Mouse (Mus musculus) liver, embryonic 15.5 days (tissue): Measurements from ENCODE around the gene Ccdc107. TPM values are rescaled to one million over a fixed set of nuclear protein-coding genes. Genes with fewer than 3 reads are reported as not detected.

ENCODE experiments used
- ATAC-seq: fragments of 200-750 bp; cut with Nextera tagmentation; 2 replicates; pipeline ENCODE4 v1.8.0; 2017; ENCODE audit warnings: moderate number of reproducible peaks, mild to moderate bottlenecking, moderate library complexity; ENCODE audit not compliant: insufficient read depth
- H3K27ac ChIP-seq: fragments of 300-500 bp; sonication (generic); replicated peaks from 2 replicates; pipeline ENCODE4 v1.5.1; 2015; ENCODE audit warnings: mild to moderate bottlenecking, inconsistent platforms
- H3K27me3 ChIP-seq: fragments of 300-500 bp; sonication (generic); 2 replicates; pipeline ENCODE4 v1.6.1; 2015; ENCODE audit warnings: mild to moderate bottlenecking, inconsistent platforms
- H3K36me3 ChIP-seq: fragments of 300-500 bp; sonication (generic); replicated peaks from 2 replicates; pipeline ENCODE4 v1.6.1; 2015; ENCODE audit warnings: moderate library complexity, mild to moderate bottlenecking, inconsistent platforms
- H3K4me1 ChIP-seq: fragments of 300-500 bp; sonication (generic); replicated peaks from 2 replicates; pipeline ENCODE4 v1.6.1; 2015; ENCODE audit warnings: inconsistent platforms
- H3K4me2 ChIP-seq: fragments of 300-500 bp; sonication (generic); 2 replicates; pipeline ENCODE4 v1.6.1; 2015; ENCODE audit warnings: moderate library complexity, mild to moderate bottlenecking, inconsistent platforms
- H3K4me3 ChIP-seq: fragments of 300-500 bp; sonication (generic); replicated peaks from 2 replicates; pipeline ENCODE4 v1.5.1; 2015; ENCODE audit warnings: mild to moderate bottlenecking, inconsistent platforms
- H3K9ac ChIP-seq: fragments of 300-500 bp; sonication (generic); 2 replicates; pipeline ENCODE4 v1.6.1; 2015; ENCODE audit warnings: moderate library complexity, mild to moderate bottlenecking, inconsistent platforms
- H3K9me3 ChIP-seq: fragments of 300-500 bp; sonication (generic); replicated peaks from 2 replicates; pipeline ENCODE4 v1.6.1; 2016; ENCODE audit warnings: inconsistent platforms
- WGBS: fragments of 180-500 bp; shearing (Covaris S2); methylation state at CpG from one replicate; pipeline ENCODE4 v1.1.7; 2015; ENCODE audit warnings: mixed read lengths; ENCODE audit not compliant: insufficient replicate concordance; 5-methylcytosine and 5-hydroxymethylcytosine counted together
- polyA plus RNA-seq: library from polyadenylated mRNA; unstranded; fragments of >200 nt; fragmentation: Nextera tagmentation; extraction: Ambion mirVana; gene quantifications from 2 replicates; pipeline ENCODE4 v1.2.1, GENCODE M21; 2015

The Ccdc107 gene
- polyA plus RNA-seq, 1 experiment from 2014 or later, result 34.2 TPM

GRCm38 (mm10) chr4:43499407-43500333, 7.0 kb downstream of the Ccdc107 start, which contains the start of gene Arhgef39:
TSS of gene Arhgef39 (minus strand) at chr4:43499695.
- Histone ChIP-seq H3K27me3 (no peaks in the 10 kb centered on the region; the same call in 1 of the 2 replicates), H3K4me3 (peak within 1 kb of the TSS; percentile 87), H3K4me2 (peak within 1 kb of the TSS; percentile 86), H3K9me3 (no peaks in the 10 kb centered on the region), H3K4me1 (peaks cover 60% of the 10 kb centered on the region), H3K36me3 (peaks cover 28% of the 10 kb centered on the region), H3K9ac (peak within 1 kb of the TSS; percentile 93), H3K27ac (peak within 1 kb of the TSS; percentile 79)
- WGBS, result 7% methylated on average over 50 of the region's 50 CpGs
- ATAC-seq, result peak; percentile 85

- Histone ChIP-seq H3K27me3 (peaks cover 17% of the 10 kb centered on the region), H3K4me2 (no peak overlapping the region), H3K36me3 (no peaks in the 10 kb centered on the region), H3K4me3 (no peak overlapping the region), H3K27ac (no peak overlapping the region), H3K4me1 (peaks cover 33% of the 10 kb centered on the region), H3K9ac (no peak overlapping the region), H3K9me3 (no peaks in the 10 kb centered on the region)
- ATAC-seq, result no peak
- whole genome bisulfite sequencing, result 64% methylated on average over 2 of the region's 2 CpGs
Measured at GRCm38 (mm10) chr4:43503041-43503440, 10.3 kb downstream of the Ccdc107 start.

GRCm38 (mm10) chr4:43503506-43503905, 10.8 kb downstream of the Ccdc107 start:
- Histone ChIP-seq H3K36me3 (no peaks in the 10 kb centered on the region), H3K4me3 (no peak overlapping the region), H3K27ac (no peak overlapping the region), H3K4me1 (peaks cover 33% of the 10 kb centered on the region), H3K27me3 (peaks cover 20% of the 10 kb centered on the region), H3K9ac (no peak overlapping the region), H3K9me3 (no peaks in the 10 kb centered on the region), H3K4me2 (no peak overlapping the region)
- WGBS, result 67% methylated on average over 6 of the region's 6 CpGs
- no peak for ATAC-seq

- 18% methylated on average over 4 of the region's 4 CpGs for WGBS
- Histone ChIP-seq H3K27ac (no peak overlapping the region), H3K36me3 (no peaks in the 10 kb centered on the region), H3K9me3 (no peaks in the 10 kb centered on the region), H3K27me3 (peaks cover 20% of the 10 kb centered on the region), H3K4me1 (peaks cover 33% of the 10 kb centered on the region), H3K9ac (0 out of 2 replicates have a peak overlapping the region, but pooled peaks have one; percentile 2), H3K4me2 (no peak overlapping the region), H3K4me3 (no peak overlapping the region)
- ATAC-seq, result no peak
Measured at GRCm38 (mm10) chr4:43504269-43504668, 11.6 kb downstream of the Ccdc107 start.

- WGBS, result 74% methylated on average over 8 of the region's 8 CpGs
- no peak overlapping the region for H3K4me2 ChIP-seq
- no peaks in the 10 kb centered on the region for H3K36me3 ChIP-seq
- H3K27me3 ChIP-seq, result peaks cover 24% of the 10 kb centered on the region
- no peak for ATAC-seq
- H3K27ac ChIP-seq, result no peak overlapping the region
- no peaks in the 10 kb centered on the region for H3K9me3 ChIP-seq
- no peak overlapping the region for H3K4me3 ChIP-seq
- peaks cover 27% of the 10 kb centered on the region for H3K4me1 ChIP-seq
- H3K9ac ChIP-seq, result no peak overlapping the region
Measured at GRCm38 (mm10) chr4:43506074-43506473, 13.4 kb downstream of the Ccdc107 start.

GRCm38 (mm10) chr4:43506536-43507185, 14.0 kb downstream of the Ccdc107 start, which contains the start of gene Car9:
TSS of gene Car9 (plus strand) at chr4:43506966.
- peak within 1 kb of the TSS; percentile 80 for H3K4me2 ChIP-seq
- no peak for ATAC-seq
- H3K4me1 ChIP-seq, result peaks cover 27% of the 10 kb centered on the region
- peaks cover 24% of the 10 kb centered on the region; the same call in 1 of the 2 replicates for H3K27me3 ChIP-seq
- no peaks in the 10 kb centered on the region for H3K9me3 ChIP-seq
- 0 out of 2 replicates have a peak within 1 kb of the TSS, but pooled peaks have one; percentile 56 for H3K4me3 ChIP-seq
- no peaks in the 10 kb centered on the region for H3K36me3 ChIP-seq
- H3K9ac ChIP-seq, result no peak within 1 kb of the TSS
- WGBS, result 59% methylated on average over 9 of the region's 9 CpGs
- no peak within 1 kb of the TSS for H3K27ac ChIP-seq

GRCm38 (mm10) chr4:43507938-43508665, 15.4 kb downstream of the Ccdc107 start:
- 0 out of 2 replicates have a peak, but pooled peaks have one; percentile 8 for ATAC-seq
- no peak overlapping the region for H3K27ac ChIP-seq

GRCm38 (mm10) chr4:43508666-43508997, 15.9 kb downstream of the Ccdc107 start:
- under 1% methylated on average over 13 of the region's 13 CpGs for WGBS
- Histone ChIP-seq H3K36me3 (no peaks in the 10 kb centered on the region), H3K9ac (peak overlapping the region; percentile 51), H3K27me3 (peaks cover 24% of the 10 kb centered on the region; the same call in 1 of the 2 replicates), H3K27ac (no peak overlapping the region), H3K4me3 (peak overlapping the region; percentile 56), H3K4me1 (peaks cover 27% of the 10 kb centered on the region), H3K4me2 (peak overlapping the region; percentile 80), H3K9me3 (no peaks in the 10 kb centered on the region)
- ATAC-seq, result peak; percentile 69; the same call in 1 of the 2 replicates

More at GRCm38 (mm10) chr4:43507938-43508665, 15.4 kb downstream of the Ccdc107 start:
- H3K4me1 ChIP-seq, result peaks cover 27% of the 10 kb centered on the region
- H3K4me3 ChIP-seq, result peak overlapping the region; percentile 56
- peaks cover 24% of the 10 kb centered on the region; the same call in 1 of the 2 replicates for H3K27me3 ChIP-seq
- 5% methylated on average over 22 of the region's 22 CpGs for WGBS
- H3K4me2 ChIP-seq, result peak overlapping the region; percentile 80
- no peaks in the 10 kb centered on the region for H3K36me3 ChIP-seq
- no peaks in the 10 kb centered on the region for H3K9me3 ChIP-seq
- peak overlapping the region; percentile 51 for H3K9ac ChIP-seq

GRCm38 (mm10) chr4:43509109-43509508, 16.4 kb downstream of the Ccdc107 start:
- WGBS, result 20% methylated on average over 9 of the region's 9 CpGs
- 0 out of 2 replicates have a peak overlapping the region, but pooled peaks have one; percentile 8 for H3K27ac ChIP-seq
- ATAC-seq, result no peak

GRCm38 (mm10) chr4:43511675-43512454, 19.2 kb downstream of the Ccdc107 start:
- ATAC-seq, result no peak
- 62% methylated on average over 19 of the region's 19 CpGs for WGBS
- H3K4me3 ChIP-seq, result no peak overlapping the region
- no peaks in the 10 kb centered on the region for H3K36me3 ChIP-seq
- H3K4me2 ChIP-seq, result no peak overlapping the region
- no peak overlapping the region for H3K9ac ChIP-seq
- no peak overlapping the region for H3K27ac ChIP-seq
- H3K27me3 ChIP-seq, result peaks cover 19% of the 10 kb centered on the region; the same call in 1 of the 2 replicates
- peaks cover 27% of the 10 kb centered on the region for H3K4me1 ChIP-seq
- no peaks in the 10 kb centered on the region for H3K9me3 ChIP-seq

More at GRCm38 (mm10) chr4:43509109-43509508, 16.4 kb downstream of the Ccdc107 start:
- Histone ChIP-seq H3K4me3 (peak overlapping the region; percentile 56), H3K27me3 (peaks cover 24% of the 10 kb centered on the region; the same call in 1 of the 2 replicates), H3K9ac (no peak overlapping the region), H3K4me1 (peaks cover 24% of the 10 kb centered on the region), H3K36me3 (no peaks in the 10 kb centered on the region), H3K4me2 (peak overlapping the region; percentile 80), H3K9me3 (no peaks in the 10 kb centered on the region)
